Mouse (Mus musculus) kidney, adult 8-10 months (tissue): Measurements from ENCODE around the gene Wnk1.

Experiments
- DNase-seq, 2 experiments: peaks; one replicate each; pipeline ENCODE4 v3.0.0; 2022

The Wnk1 gene

DNA sequence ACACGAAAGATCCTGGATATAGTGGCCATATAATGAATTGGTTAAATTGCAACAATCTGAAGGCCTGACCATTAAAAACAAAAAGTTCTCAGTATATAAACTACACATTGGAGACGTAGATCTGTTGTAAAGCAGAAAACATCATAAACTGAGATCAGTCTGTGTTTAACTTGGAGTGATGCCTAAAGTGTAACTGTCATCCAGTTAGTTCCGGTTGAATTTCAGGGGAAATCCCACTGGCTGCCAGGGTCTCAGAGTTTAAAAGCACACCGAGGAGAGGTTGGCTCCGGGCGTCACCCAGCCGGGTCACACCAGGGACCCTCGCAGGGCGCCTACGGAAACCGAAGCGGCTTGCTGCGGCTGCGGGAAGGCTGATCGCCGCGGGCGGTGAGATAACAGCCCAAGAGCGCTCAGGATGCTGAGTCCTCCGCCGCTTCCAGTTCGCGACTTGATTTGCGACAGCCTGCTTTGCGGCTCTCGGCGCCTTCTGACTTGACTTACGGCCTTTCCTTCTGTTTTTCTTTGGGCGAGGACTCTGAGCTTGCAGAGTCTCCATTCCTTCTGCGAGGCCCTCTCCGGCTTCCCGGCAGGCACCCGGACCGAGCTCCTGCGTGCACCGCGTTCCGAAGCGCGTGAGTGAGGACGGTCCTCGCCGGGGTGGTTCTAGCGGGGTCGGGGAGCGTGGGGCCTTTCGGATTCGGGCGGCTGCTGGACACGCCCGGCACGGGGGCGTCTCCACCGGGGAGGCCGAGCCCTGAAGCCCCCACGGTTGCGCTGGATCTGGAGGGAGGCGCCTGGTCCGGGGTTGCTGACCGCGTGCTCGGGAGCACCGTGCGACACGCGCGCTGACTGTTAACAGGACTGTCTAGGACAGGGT lies 136.0 kb downstream of the Wnk1 start, which contains the start of gene Rad52:
Rad52 (plus strand) TSS at position 495 of the 877 bp plus-strand sequence.
- peak; percentile 86 to 89 for DNase-seq

DNA sequence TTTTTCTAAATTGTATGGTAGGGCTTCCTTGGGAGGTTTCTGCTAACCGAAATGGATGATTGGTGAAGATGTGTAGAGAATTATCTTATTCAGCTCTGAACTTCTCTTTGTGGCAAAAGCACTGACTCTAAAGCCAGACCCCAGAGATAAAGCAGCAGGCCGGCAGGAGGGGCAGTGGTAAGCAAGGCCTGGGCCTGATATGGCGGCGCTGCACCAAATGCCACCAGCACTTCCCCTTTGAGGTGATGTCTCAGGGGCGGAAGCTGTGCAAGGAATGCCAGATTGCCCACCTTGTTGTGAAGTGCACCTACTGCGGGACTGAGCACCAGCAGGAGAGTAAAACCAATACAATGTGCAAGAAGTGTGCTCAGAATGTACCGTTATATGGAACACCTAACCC lies 145.8 kb downstream of the Wnk1 start:
- DNase-seq: no peak

- DNase-seq: no peak
Observed at GRCm38 (mm10) chr6:119883151-119883550, 155.3 kb downstream of the Wnk1 start.
